Mouse (Mus musculus) cerebellum, adult 9-11 months (tissue): Measurements from ENCODE around the gene Kncn.

Experiments used
- DNase-seq: peaks from one replicate; pipeline ENCODE4 v3.0.0; 2022

Kncn gene

GRCm38 (mm10) chr4:115881183-115881582 is 3.0 kb upstream of the Kncn start:
- DNase-seq: no peak

GRCm38 (mm10) chr4:115882195-115882594 is 2.0 kb upstream of the Kncn start:
- DNase-seq: no peak

GRCm38 (mm10) chr4:115885846-115886245 is 1.6 kb downstream of the Kncn start:
- DNase-seq: no peak

GRCm38 (mm10) chr4:115886875-115887274 is 2.7 kb downstream of the Kncn start:
- no peak for DNase-seq

GRCm38 (mm10) chr4:115890066-115890465 is 5.9 kb downstream of the Kncn start:
- no peak for DNase-seq

- DNase-seq: no peak
Measured at GRCm38 (mm10) chr4:115890553-115890952, 6.4 kb downstream of the Kncn start, which contains the start of gene 6430628N08Rik. Gene 6430628N08Rik (plus strand): TSS chr4:115890665.

- DNase-seq: no peak
Measured at GRCm38 (mm10) chr4:115894281-115894680, 10.1 kb downstream of the Kncn start.

GRCm38 (mm10) chr4:115897901-115898631 is 13.9 kb downstream of the Kncn start:
- DNase-seq: no peak

GRCm38 (mm10) chr4:115902816-115903215 is 18.6 kb downstream of the Kncn start:
- DNase-seq: peak; percentile 49

- no peak for DNase-seq
Measured at GRCm38 (mm10) chr4:115904375-115904774, 20.2 kb downstream of the Kncn start.

- DNase-seq: no peak
Measured at GRCm38 (mm10) chr4:115905701-115906100, 21.5 kb downstream of the Kncn start.

- DNase-seq: no peak
Measured at GRCm38 (mm10) chr4:115906791-115907190, 22.6 kb downstream of the Kncn start.

GRCm38 (mm10) chr4:115907994-115908393 is 23.8 kb downstream of the Kncn start:
- DNase-seq: no peak

GRCm38 (mm10) chr4:115908641-115909040 is 24.4 kb downstream of the Kncn start:
- DNase-seq: no peak

GRCm38 (mm10) chr4:115911586-115911985 is 27.4 kb downstream of the Kncn start:
- no peak for DNase-seq

GRCm38 (mm10) chr4:115919911-115920310 is 35.7 kb downstream of the Kncn start:
- no peak for DNase-seq

- DNase-seq: no peak
Measured at GRCm38 (mm10) chr4:115922688-115923087, 38.5 kb downstream of the Kncn start.

- DNase-seq: no peak
Measured at GRCm38 (mm10) chr4:115923262-115923880, 39.2 kb downstream of the Kncn start.

GRCm38 (mm10) chr4:115927637-115928036 is 43.4 kb downstream of the Kncn start:
- DNase-seq: no peak

GRCm38 (mm10) chr4:115931556-115932088 is 47.4 kb downstream of the Kncn start:
- DNase-seq: no peak

GRCm38 (mm10) chr4:115935835-115936581 is 51.8 kb downstream of the Kncn start:
- no peak for DNase-seq

GRCm38 (mm10) chr4:115936646-115937045 is 52.4 kb downstream of the Kncn start:
- DNase-seq: no peak
